8 mouse cellular contexts compared by ENCODE assay signal in the genomic region with DNA sequence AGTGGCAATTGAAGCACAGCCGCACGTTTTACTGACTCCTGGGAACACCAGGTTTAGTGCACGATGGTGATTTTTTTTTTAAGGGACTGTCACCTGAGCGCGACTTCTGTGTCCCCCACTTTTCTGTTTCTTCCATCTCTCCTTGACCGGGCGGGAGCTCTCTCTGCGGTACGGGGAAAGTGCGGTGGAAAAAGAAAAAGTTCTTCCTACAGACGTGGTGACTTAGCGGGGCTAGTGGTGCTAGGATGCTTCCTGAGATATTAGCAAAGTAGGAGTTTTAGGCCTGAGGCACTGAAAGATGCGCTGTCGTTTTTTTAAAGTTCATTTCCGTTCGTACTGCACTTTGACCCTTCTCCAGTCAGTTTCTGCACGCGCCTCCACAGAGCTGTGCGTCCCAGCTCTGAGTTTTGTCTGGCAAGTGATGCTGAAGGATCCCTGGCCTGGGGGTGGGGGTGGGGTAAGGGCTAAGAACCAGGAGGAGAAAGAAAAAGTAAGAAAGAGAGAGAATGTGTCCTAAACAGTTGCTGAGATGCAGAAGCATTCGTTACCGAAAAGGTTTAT. TPM values are rescaled to one million over a fixed set of nuclear protein-coding genes. Genes with fewer than 3 reads are reported as not detected.
DNase-seq lines count a peak whose midpoint lies in the region; ATAC-seq and TF ChIP-seq lines count a peak whose summit lies in the region.

No protein-coding gene starts in this region.

- ATAC-seq in heart, postnatal 0 days (ENCODE audit: insufficient read depth, low read depth) = no peak
- ATAC-seq in embryonic facial prominence, embryonic 12.5 days (ENCODE audit: insufficient number of reproducible peaks, insufficient read depth, low FRiP score, low TSS enrichment) = no peak
- ATAC-seq in intestine, postnatal 0 days = no peak
- ATAC-seq in neural tube, embryonic 12.5 days (ENCODE audit: low FRiP score, low read depth) = no peak
- ATAC-seq in inflammation-experienced regulatory T-cells, adult 6 months = no peak

- H3K27me3 ChIP-seq in heart, postnatal 0 days (ENCODE audit: control insufficient read depth, insufficient read depth, low read length) = peaks cover 45% of the 10 kb centered on the region
- H3K27me3 ChIP-seq in embryonic facial prominence, embryonic 12.5 days = peaks cover 28% of the 10 kb centered on the region
- H3K27me3 ChIP-seq in intestine, postnatal 0 days (replicated peaks; ENCODE audit: control insufficient read depth, insufficient read depth, low read length) = peaks cover 33% of the 10 kb centered on the region
- peaks cover 41% of the 10 kb centered on the region for H3K27me3 ChIP-seq in neural tube, embryonic 12.5 days (replicated peaks)

- TF ChIP-seq EP300 in heart, postnatal 0 days (IDR thresholded peaks at IDR 0.05; ENCODE audit: low read depth) = no peak

- H3K36me3 ChIP-seq in heart, postnatal 0 days (replicated peaks; ENCODE audit: control insufficient read depth, insufficient read depth, low read length) = no peaks in the 10 kb centered on the region
- H3K36me3 ChIP-seq in embryonic facial prominence, embryonic 12.5 days = no peaks in the 10 kb centered on the region
- H3K36me3 ChIP-seq in intestine, postnatal 0 days (ENCODE audit: control insufficient read depth, insufficient read depth) = no peaks in the 10 kb centered on the region
- H3K36me3 ChIP-seq in neural tube, embryonic 12.5 days = no peaks in the 10 kb centered on the region

- H3K9ac ChIP-seq in heart, postnatal 0 days (replicated peaks; ENCODE audit: low read depth, low read length) = no peak overlapping the region
- H3K9ac ChIP-seq in embryonic facial prominence, embryonic 12.5 days = peak overlapping the region; percentile 39; the same call in 1 of the 2 replicates
- H3K9ac ChIP-seq in intestine, postnatal 0 days (ENCODE audit: low read depth, low read length) = no peak overlapping the region
- H3K9ac ChIP-seq in neural tube, embryonic 12.5 days = no peak overlapping the region

- peak overlapping the region; percentile 66 for H3K4me2 ChIP-seq in heart, postnatal 0 days (ENCODE audit: low read depth, low read length)
- H3K4me2 ChIP-seq in embryonic facial prominence, embryonic 12.5 days (replicated peaks) = peak overlapping the region; percentile 86
- peak overlapping the region; percentile 62 for H3K4me2 ChIP-seq in intestine, postnatal 0 days (replicated peaks; ENCODE audit: low read depth)
- peak overlapping the region; percentile 74 for H3K4me2 ChIP-seq in neural tube, embryonic 12.5 days (replicated peaks)

- H3K4me3 ChIP-seq in heart, postnatal 0 days (ENCODE audit: low read depth, low read length) = peak overlapping the region; percentile 45
- peak overlapping the region; percentile 41 for H3K4me3 ChIP-seq in embryonic facial prominence, embryonic 12.5 days
- peak overlapping the region; percentile 29 for H3K4me3 ChIP-seq in intestine, postnatal 0 days (ENCODE audit: low read depth, low read length)
- peak overlapping the region; percentile 34; the same call in 1 of the 2 replicates for H3K4me3 ChIP-seq in neural tube, embryonic 12.5 days

- no peak for DNase-seq in heart, postnatal 0 days (ENCODE audit: low spot score)
- no peak for DNase-seq in heart, adult 8-10 months (ENCODE audit: low spot score)
- DNase-seq in ovary, adult 18-20 months (ENCODE audit: low spot score) = no peak
- no peak for DNase-seq in adrenal gland, postnatal 14 days

- no peaks in the 10 kb centered on the region for H3K9me3 ChIP-seq in heart, postnatal 0 days (replicated peaks; ENCODE audit: control insufficient read depth, low read length)
- H3K9me3 ChIP-seq in embryonic facial prominence, embryonic 12.5 days = no peaks in the 10 kb centered on the region
- no peaks in the 10 kb centered on the region for H3K9me3 ChIP-seq in intestine, postnatal 0 days (ENCODE audit: control insufficient read depth)
- no peaks in the 10 kb centered on the region for H3K9me3 ChIP-seq in neural tube, embryonic 12.5 days

- no peak overlapping the region for H3K27ac ChIP-seq in heart, postnatal 0 days (ENCODE audit: low read depth)
- no peak overlapping the region for H3K27ac ChIP-seq in embryonic facial prominence, embryonic 12.5 days
- H3K27ac ChIP-seq in intestine, postnatal 0 days (ENCODE audit: low read depth, low read length) = no peak overlapping the region
- H3K27ac ChIP-seq in neural tube, embryonic 12.5 days = no peak overlapping the region

- WGBS in heart, postnatal 0 days = 7% methylated on average over 21 of the region's 21 CpGs
- WGBS in embryonic facial prominence, embryonic 12.5 days = under 1% methylated on average over 21 of the region's 21 CpGs
- 6% methylated on average over 21 of the region's 21 CpGs for WGBS in intestine, postnatal 0 days
- WGBS in neural tube, embryonic 12.5 days = 2% methylated on average over 21 of the region's 21 CpGs

- H3K4me1 ChIP-seq in heart, postnatal 0 days (ENCODE audit: control insufficient read depth, insufficient read depth) = peaks cover 8% of the 10 kb centered on the region; the same call in 1 of the 2 replicates
- peaks cover 18% of the 10 kb centered on the region for H3K4me1 ChIP-seq in embryonic facial prominence, embryonic 12.5 days
- H3K4me1 ChIP-seq in intestine, postnatal 0 days (replicated peaks; ENCODE audit: control insufficient read depth, insufficient read depth, low read length) = no peaks in the 10 kb centered on the region; the same call in 1 of the 2 replicates
- peaks cover 19% of the 10 kb centered on the region for H3K4me1 ChIP-seq in neural tube, embryonic 12.5 days

- TF ChIP-seq CTCF in heart, postnatal 0 days (IDR thresholded peaks at IDR 0.05; ENCODE audit: low read depth) = no peak
- TF ChIP-seq CTCF in intestine, postnatal 0 days (IDR thresholded peaks at IDR 0.05; ENCODE audit: low read depth) = no peak

RNA-seq across cellular contexts. Expression of gene Wnt16, which starts 1.5 kb away (rescaled TPM):
- total RNA-seq in heart, postnatal 0 days (2014; rRNA removed; ENCODE audit: low replicate concordance) = 0.54 and 0.69 TPM in 2 replicates
- 0.86 and 1.0 TPM in 2 replicates for polyA plus RNA-seq in heart, postnatal 0 days (2015; fragmentation: Nextera tagmentation; extraction: Ambion mirVana)
- total RNA-seq in heart, adult 8-10 months (2022) = under 1 TPM in 2 of 4 experiments, not detected in 2; 0.25 to 0.44 TPM
- 2.1 and 2.5 TPM in 2 replicates for polyA plus RNA-seq in embryonic facial prominence, embryonic 12.5 days (2016; fragmentation: Nextera tagmentation; extraction: Ambion mirVana)
- 0.07 and 0.08 TPM in 2 replicates for polyA plus RNA-seq in intestine, postnatal 0 days (2015; fragmentation: Nextera tagmentation; extraction: Ambion mirVana)
- polyA plus RNA-seq in neural tube, embryonic 12.5 days (2016; fragmentation: Nextera tagmentation; extraction: Ambion mirVana) = 0.73 and 1.3 TPM in 2 replicates
- polyA plus RNA-seq in inflammation-experienced regulatory T-cells, adult 6 months (2017; shearing (Covaris generic)) = under 1 TPM in 2 of 3 experiments, not detected in 1; 0.36 to 0.47 TPM
- total RNA-seq in adrenal gland, postnatal 14 days (2021) = 0.41 and 0.79 TPM in 2 replicates
